Mouse (Mus musculus) erythroblast, embryonic 14.5 days (primary cell): Measurements from ENCODE around the gene 1190005I06Rik.

Source experiments
- GATA1 ChIP-seq: IDR thresholded peaks from 2 replicates; pipeline ENCODE4 v1.6.1; 2012; ENCODE audit warnings: low read length, inconsistent platforms, mixed read lengths
- TAL1 ChIP-seq: IDR thresholded peaks from 3 replicates; pipeline ENCODE4 v1.6.1; 2012; ENCODE audit warnings: low read length, inconsistent platforms, mixed read lengths

DNA sequence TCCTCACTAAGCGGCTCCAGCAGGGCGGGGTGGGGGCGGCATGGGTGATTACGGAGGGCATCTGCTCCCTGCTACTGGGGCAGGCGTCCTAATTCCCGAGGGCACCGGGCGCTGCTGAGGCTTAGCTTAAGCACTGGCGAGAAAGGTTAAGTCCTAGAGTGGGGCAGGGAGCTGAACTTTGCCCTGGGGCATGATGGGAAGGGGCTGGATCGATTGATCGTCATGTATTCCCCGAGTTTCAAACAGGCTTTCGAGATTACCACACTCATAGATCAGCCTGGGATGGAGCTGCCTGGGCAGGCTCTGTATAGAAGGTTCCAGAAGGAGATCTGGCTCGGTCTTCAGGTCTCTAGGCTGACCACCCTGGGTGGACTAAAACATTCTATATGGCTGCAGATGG lies 25.3 kb downstream of the 1190005I06Rik start:
- TF ChIP-seq GATA1 (no peak), TAL1 (no peak)
